Mouse (Mus musculus) forelimb bud, embryonic 11.5 days (tissue): Measurements from ENCODE around the gene Irak4.

Source experiments
- DNase-seq: peaks from one replicate; pipeline ENCODE4 v3.0.0-alpha.2; 2012; ENCODE audit warnings: low read depth, low spot score

Gene Irak4

GRCm38 (mm10) chr15:94558895-94559656 lies 15.6 kb downstream of the Irak4 start:
- DNase-seq, result no peak

DNA sequence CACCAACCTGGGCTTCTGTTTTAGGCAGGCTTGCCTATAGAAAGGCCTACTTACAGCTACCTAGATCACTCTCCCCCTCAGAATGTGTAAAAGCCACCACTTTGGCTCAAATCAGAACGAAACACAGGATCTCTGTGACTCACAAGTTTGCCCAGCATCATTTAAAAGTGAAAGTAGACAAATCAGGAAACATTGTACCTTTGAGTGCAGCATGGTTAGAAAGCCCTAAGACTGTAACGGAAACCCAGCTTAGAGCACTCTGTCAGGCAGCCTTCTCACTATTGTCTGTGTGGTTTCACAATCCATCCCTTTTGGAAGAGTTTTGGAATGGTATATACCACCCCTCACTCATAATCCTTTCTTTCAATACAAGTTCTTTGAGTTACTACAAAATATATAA lies 21.5 kb downstream of the Irak4 start:
- DNase-seq, result no peak

DNA sequence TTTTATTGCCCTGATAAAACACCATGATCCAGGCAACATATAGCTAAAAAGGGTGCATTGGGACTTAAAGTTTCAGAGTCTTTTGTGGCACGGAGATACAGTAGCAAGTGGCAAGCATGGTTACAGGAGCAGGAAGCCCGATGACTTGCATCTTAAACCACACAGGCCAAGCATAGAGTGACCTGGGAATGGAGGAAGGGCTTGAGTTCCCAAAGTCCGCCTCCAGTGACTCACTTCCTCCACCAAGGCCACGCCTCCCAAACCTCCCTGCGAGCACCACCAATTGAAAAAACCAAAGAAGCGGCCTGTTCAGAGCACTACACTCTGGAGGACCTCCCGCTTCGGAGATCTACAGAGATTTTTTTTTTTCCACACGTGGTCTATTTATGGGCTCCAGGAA lies 22.4 kb downstream of the Irak4 start:
- no peak for DNase-seq

DNA sequence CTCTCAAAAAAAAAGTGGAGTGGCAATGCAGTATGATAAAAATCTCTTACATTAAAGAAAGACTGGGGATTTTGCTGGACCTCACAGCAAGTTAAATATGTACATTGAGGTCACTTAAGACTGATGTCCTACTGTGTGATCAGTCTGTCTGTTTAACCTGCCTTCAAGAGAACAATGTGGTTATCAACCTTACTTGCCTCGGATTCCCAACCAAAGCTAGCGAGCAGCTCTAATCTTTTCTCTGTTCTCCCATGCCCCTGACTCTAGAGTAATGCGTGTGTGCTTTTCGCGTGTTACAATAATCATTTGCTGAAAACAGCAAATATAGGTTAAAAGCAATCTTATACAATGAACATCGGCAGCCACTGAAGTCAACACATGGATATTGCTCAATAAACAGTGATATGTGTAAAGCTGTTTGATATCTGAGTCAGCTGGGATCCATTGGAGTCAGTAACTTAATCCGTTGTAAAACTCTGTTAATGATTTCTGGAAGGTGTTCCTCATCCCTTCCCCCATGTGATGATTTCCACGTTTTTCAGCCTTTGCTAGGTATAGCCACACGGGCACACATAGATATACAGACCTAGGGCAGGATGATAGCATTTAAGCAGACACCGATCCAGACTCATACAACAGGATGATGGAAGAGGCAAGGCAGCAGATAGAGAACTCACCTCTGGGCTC lies 25.2 kb downstream of the Irak4 start:
- no peak for DNase-seq

DNA sequence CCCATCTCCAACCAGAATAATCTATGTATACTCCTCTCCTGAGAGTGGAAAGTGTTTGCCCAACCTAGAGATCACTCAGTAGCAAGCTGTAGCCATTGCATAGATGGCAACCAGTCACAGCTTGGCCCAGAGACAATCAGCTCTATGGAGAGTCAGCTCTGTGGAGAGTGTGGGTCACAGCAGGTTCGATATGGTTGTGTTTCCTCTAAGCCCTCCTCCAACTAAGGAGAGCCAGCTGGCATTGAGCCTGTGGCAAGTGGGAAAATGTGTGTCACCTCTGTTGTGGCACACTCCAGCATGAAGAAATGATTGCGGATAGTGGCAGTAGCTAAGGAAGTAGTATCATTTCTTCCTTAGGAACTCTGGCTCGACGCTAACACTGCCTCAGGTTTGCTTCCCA lies 28.1 kb downstream of the Irak4 start:
- no peak for DNase-seq

GRCm38 (mm10) chr15:94572746-94573145 lies 29.3 kb downstream of the Irak4 start:
- no peak for DNase-seq

GRCm38 (mm10) chr15:94574566-94575268 lies 31.3 kb downstream of the Irak4 start:
- DNase-seq, result no peak

DNA sequence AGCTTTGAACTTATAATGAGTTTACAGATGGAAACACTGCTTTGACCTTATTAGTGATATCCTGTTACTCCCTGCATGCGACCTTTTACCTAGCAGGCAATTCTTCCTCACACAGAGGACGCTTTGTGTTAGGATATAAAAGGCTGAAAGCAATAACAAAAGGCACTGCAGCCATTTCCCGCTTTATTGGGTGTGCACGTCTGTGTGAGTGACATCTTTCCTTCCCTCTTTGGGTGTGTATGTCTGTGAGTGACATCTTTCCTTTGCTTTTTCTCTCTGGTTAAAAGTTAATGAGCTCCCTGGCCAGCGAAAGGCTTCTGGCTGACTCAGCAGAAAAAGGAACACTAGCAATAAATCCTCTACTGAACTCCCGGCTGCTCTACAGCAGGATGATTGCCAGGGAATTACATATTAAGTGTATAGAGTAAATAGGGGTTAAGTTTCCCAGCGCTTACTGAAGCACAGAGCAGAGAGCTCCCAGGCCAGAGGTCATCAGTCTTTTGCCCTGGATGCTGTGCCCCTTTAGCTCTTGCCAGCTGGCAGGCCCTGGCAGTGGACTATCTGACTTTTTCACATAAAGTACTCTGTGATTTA lies 38.7 kb downstream of the Irak4 start:
- no peak for DNase-seq

- DNase-seq, result no peak
Measured at GRCm38 (mm10) chr15:94583153-94583552, 39.7 kb downstream of the Irak4 start.

DNA sequence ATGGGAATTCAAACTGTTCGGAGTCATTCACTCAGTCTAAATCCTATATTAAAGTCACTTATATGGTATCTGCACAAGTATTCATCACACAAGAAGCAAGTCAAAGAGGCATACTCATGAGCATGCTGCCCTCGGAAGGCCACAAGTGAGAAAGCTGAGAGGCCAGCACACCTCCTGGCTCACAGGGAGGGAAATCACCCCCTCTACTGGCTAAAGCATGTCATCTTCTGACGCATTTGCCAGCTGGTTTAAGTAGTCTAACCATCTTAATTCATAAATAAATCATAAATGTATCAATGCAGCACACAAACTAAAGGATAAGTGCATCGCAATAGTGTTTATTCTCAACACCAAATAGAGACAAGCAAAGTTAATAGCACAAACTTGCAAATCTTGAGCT lies 41.3 kb downstream of the Irak4 start:
- no peak for DNase-seq

DNA sequence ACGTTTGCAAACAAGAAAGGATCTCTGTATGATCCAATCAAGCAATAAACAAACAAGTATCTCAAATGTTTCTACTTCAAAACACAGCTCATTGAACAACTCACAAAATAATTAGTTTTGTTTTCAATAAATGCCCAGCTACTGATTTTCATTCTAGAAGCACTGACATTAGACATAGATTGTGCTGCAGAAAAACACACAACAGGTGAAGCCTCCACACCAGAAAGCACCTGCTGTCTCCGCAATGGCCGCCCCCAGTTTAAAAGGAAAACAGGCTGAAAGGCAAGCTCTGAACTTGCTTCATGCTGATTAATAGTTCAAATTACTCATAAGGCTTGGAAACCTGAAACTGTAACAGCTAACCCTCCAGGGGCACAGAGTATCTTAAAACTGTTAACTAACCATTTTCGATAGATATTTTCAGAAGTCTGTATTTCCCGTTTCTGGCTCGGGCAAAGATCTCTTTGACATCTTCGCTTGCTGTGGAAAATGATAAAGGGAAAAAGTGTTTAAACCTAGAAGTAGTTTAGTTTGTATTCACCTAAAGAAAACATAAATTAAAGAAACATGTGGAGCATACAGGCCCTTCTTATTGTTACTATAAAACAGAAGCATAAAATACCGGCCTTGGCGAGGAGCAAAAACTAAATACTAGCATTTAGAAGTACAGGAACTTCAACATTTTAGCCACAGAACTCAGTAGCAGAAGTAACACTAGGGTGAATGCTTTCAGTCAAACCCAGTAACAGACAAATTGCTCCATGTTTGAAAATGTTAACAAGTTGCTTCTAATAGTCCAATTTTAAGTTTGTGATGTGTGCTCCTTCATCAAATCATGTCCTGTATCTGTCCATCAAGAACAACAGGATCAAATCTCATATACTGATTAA lies 44.6 kb downstream of the Irak4 start:
- DNase-seq, result no peak

DNA sequence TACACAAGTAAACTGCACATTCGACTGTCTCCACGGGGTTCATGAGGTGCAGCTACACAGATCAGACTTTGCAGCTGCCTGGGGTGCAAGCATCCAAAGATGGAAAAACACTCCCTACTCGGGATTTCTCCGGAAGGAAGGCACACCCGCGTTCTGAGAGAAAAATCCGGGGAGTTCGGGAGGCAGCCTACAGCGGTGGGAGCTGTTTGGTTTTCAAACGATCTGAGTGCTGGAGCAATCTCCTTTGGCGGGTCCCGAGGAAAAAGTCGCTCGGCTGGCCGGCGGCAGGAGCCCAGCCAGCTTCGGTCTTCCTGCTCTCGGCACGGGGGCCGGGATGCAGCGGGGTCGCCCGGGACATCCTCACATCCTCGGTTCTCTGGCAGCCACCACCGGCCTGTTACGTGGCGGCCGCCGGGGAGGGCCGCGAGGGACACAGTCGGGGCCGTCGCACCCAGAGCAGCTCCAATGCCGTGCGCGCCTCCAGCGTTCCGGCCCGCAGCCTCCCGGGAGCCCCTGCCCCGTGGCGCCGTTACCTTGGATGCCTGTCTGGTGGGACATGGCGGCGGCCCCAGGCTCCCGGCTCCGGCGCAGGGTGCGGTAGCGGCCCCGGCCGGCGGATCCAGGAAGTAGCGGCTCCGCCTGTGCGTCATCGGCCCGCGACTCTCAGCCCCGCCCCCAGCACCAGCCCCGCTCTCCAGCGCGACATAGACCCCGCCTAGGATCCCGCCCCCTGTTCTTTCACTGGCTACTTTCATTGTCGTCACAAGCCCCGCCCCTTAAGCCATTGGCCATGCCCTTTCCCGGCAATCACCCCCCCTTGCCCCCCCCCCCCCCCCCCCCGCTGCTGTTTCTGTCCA lies 46.0 kb downstream of the Irak4 start, which contains the start of gene Twf1:
TSS of gene Twf1 (minus strand) at position 671 of the 857 bp plus-strand sequence.
- DNase-seq, result peak; percentile 93

DNA sequence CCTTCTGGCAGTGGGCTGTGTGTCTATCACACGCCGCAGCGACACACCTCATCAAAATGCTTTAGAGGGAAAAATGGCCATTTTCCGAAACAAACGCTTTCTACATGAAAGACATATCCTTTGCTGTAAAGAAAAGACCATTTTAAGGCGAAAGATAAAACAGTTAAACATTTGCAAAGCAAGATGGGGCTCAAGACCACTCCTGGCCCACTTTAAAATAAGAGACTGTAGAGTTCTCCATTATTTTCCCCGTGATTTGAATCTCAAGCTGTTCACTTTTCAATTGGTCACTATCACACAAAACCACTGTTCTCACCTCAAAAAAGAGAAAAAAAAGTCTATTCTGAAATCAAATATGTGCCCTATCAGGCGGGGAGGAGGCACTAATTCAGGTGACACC lies 46.6 kb downstream of the Irak4 start:
- no peak for DNase-seq

DNA sequence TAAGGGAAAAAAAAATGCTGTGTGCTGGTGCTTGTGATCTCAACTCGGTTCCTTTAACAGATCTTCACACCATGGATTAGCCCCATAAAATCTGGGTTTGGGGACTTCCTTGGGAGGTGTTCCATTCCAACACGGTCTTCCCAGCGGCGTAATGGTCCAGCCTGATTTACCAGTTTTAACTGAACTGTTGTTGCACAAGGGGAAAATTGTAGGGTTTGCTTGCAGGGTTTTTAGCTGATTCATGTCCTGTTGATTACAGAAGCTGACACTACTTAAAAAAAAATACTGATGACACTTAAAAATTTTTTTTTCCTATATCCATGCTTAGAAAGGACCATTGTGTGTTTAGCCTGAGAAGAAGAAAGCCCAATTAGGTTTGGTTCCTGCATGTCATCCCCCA lies 47.9 kb downstream of the Irak4 start:
- no peak for DNase-seq

DNA sequence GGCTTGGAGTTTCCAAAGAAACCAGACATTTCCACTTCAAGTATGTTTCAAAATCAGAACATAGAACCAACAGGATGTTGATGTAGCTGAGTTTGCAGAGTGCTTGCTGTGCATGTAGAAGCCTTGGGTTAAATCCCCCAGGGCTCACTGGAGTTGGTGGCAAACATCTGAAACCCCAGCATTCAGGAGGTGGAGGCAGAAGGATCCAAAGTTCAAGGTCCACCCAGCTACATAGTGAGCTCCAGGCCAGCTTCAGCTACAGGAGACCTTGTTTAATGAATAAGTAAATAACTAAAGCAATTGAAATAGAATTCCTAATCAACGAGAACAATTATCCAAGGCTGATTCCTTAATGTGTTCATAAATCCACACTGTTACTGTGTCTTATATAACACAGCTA lies 50.1 kb downstream of the Irak4 start:
- no peak for DNase-seq

DNA sequence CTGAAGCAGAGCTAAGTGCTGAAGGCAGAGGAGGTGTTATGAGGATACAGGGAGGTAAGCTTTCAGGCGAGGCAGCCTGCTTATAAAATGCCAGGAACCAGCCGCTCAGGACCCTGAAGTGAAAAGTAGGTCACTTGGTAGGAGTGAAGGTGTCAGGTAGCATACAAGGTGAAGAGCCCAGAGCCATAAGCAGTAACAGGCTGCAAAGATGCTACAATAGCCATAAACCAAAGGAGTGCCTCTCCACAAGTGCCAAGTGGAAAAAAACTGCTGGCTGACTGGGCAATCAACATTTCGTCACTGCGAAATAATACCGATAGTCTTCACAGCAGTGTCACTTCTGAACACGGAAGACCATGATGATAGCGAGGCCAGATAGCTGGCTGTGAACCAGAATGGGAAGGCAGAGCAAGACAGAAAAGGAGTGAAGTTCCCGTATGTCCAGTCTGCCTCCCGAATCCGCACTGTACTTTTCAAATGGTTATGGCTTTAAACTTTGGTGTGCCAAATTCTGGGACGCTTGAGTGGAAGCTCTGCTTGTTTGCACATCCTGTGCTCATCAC lies 56.8 kb downstream of the Irak4 start:
- no peak for DNase-seq

DNA sequence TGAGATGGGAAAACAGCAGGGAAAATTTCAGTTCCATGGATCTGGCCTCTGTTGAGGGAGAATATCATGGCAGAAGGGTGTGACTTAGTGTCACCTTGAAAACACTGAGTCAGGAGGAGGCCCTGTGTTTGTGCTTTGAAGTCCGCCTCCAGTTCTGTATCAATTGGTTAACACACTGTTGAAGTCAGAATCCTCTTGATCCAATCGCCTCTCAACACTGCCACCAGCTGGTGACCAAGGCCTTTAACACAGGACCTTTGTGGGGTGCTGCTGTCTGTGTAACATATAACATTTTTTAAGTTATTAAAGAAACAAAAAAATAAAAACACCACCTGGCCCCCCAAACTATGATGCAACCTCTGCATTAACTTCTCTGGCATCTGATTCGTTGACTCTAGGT lies 57.9 kb downstream of the Irak4 start:
- no peak for DNase-seq

DNA sequence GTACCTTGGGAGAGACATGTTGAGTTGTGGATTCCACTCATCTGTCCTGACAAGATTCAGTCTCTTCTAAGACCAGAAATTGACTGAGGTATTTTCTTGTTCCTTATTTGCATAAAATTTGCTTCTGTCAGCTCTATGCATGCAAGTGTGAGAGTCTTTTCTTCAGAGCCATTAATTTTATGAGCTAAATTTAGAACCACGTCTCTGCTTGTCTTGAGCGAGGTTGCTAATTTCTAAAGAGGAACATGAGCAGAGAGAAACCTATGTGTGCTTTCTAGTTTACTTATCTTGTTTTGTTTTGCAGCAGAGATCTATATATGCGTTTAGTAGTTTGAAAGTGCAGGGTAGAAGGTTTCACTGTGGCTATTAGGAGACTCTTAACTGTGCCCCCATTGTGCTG lies 59.0 kb downstream of the Irak4 start:
- DNase-seq, result no peak

DNA sequence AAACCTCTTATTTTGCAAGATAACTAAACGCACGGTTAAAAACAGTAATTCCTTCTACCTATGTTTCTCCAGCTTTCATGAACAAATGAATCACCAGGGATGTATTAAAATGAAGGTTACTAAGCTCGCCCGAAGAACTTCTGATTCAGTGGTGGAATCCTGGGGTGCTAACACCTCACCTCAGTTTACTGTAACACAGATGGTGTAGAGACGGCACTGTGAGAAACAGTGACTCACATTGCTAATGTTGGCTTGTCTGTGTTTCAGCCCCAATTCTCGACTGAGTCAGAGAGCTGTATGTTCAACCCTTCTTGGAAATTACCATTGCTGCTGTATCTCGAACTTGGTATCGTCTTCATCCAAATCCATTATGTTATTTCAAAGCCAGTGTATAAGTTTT lies 64.3 kb downstream of the Irak4 start:
- DNase-seq, result no peak

DNA sequence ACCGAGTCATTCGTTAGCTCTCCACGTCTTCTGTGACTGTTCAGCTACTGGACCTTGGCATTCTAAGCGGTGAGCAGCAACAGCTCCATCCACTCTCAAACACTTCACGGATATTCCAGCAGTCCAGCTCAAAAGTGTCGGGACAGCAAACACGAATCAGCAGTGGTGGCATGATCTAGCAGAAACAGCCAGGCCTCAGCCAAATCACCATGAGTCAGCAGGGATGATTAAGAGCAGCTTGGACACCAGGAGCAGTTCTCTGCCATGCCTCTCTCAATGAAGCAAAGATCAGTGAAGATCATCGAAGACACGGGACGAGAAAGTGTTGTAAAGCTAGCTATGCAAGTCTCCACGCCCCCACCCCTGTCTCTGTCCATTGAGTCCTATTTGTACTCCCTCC lies 72.6 kb downstream of the Irak4 start:
- DNase-seq, result no peak
